Mouse (Mus musculus) bone marrow macrophage, adult 2 months (primary cell): Measurements from ENCODE around the gene Kif1bp. TPM values are rescaled to one million over a fixed set of nuclear protein-coding genes. Genes with fewer than 3 reads are reported as not detected.
"Not testable (repeated sequence)": the region's sequence is repeated elsewhere in the genome, so short reads cannot be mapped to it uniquely, and the experiment has no call there.

Source experiments
- H3K27ac ChIP-seq: 2 replicates; pipeline ENCODE4 v1.5.1; 2012; ENCODE audit warnings: low read depth, low read length; ENCODE audit not compliant: insufficient read depth
- H3K4me1 ChIP-seq: 2 replicates; pipeline ENCODE4 v1.6.1; 2012; ENCODE audit warnings: low read length; ENCODE audit not compliant: control insufficient read depth, insufficient read depth
- H3K4me3 ChIP-seq: 2 replicates; pipeline ENCODE4 v1.5.1; 2012; ENCODE audit warnings: mild to moderate bottlenecking, low read length, moderate library complexity; ENCODE audit not compliant: insufficient read depth
- CTCF ChIP-seq: IDR thresholded peaks from 2 replicates; pipeline ENCODE4 v1.5.1; 2012; ENCODE audit warnings: low read depth, mild to moderate bottlenecking, low read length, moderate library complexity
- POLR2A ChIP-seq: IDR thresholded peaks from 2 replicates; pipeline ENCODE4 v1.6.1; 2012; ENCODE audit warnings: mild to moderate bottlenecking, low read depth, low read length, borderline replicate concordance
- polyA plus RNA-seq: library from polyadenylated mRNA; stranded (reverse); fragments of >200 nt; gene quantifications from 2 replicates; pipeline ENCODE4 v1.2.4, GENCODE M21; 2012; ENCODE audit not compliant: missing spikeins, insufficient read depth, insufficient read length

Kif1bp gene
- polyA plus RNA-seq: 36.9 and 40.0 TPM in 2 replicates

GRCm38 (mm10) chr10:62578338-62579100 is at the start of gene Kif1bp:
TSS of gene Kif1bp (minus strand) at chr10:62578457.
- Histone ChIP-seq H3K4me1 (peaks cover 5% of the 10 kb centered on the region), H3K27ac (peak within 1 kb of the TSS; percentile 40; the same call in 1 of the 2 replicates)

GRCm38 (mm10) chr10:62604161-62604560 is 25.9 kb upstream of the Kif1bp start:
- TF ChIP-seq CTCF (no peak), POLR2A (no peak)
- H3K4me1 ChIP-seq: peaks cover 8% of the 10 kb centered on the region
- H3K4me3 ChIP-seq: no peak overlapping the region
- no peak overlapping the region for H3K27ac ChIP-seq

More at GRCm38 (mm10) chr10:62578338-62579100, at the start of gene Kif1bp:
- TF ChIP-seq CTCF (no peak), POLR2A (no peak)
- peak within 1 kb of the TSS; percentile 89 for H3K4me3 ChIP-seq

GRCm38 (mm10) chr10:62603233-62604030 is 25.2 kb upstream of the Kif1bp start:
- no peak for TF ChIP-seq CTCF
- no peak for TF ChIP-seq POLR2A
- H3K27ac ChIP-seq: no peak overlapping the region
- H3K4me1 ChIP-seq: peaks cover 8% of the 10 kb centered on the region
- no peak overlapping the region for H3K4me3 ChIP-seq

DNA sequence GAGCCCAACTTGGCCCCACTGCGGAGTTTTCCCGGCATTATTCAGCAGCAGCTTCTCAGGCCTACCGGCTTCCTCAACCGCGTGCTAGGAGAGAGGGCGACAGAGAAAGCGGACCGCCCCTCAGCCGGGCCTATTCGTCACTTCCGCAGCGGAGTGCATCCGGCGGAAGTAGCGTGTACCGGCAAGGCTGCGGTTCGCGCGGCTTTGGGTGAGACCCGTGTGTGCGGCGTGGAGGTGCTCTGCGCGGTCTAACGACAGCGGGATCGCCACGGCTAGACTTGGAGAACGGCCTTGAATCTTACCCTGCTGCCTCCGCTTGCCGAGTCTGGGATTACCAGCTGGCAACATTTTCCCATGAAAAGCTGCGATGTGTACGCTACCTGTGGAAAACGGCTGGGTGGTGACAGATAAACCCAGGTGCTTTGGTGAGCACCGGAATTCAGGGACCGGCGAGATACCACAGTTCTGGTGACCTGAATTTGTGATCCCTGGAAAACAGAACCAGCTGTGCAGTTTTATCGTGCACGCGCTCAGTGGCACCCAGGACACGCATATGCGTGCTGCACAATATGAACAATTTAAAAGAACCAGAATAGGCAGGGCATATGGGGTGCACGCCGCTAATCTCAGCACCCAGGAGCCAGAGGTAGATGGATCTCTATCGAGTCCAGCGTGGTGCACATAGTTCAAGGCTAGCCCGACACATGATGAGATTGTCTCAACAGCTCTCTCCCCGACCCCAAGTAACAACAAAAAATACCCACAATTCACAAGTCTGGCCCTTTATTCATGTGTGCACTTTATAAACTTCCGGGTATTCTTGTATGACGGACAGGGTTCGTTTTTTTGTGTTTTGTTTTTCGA is 24.2 kb upstream of the Kif1bp start, which contains the start of gene Ddx21:
Gene Ddx21, minus strand, starts transcription at position 105 of the 864 bp plus-strand sequence.
- Histone ChIP-seq H3K4me3 (peak within 1 kb of the TSS; percentile 95), H3K4me1 (peaks cover 10% of the 10 kb centered on the region), H3K27ac (peak within 1 kb of the TSS; percentile 82)
- TF ChIP-seq POLR2A (no peak), CTCF (no peak)

- H3K27ac ChIP-seq: peak overlapping the region; percentile 82
- H3K4me3 ChIP-seq: peak overlapping the region; percentile 95
- peaks cover 10% of the 10 kb centered on the region for H3K4me1 ChIP-seq
- TF ChIP-seq CTCF (no peak), POLR2A (no peak)
Observed at GRCm38 (mm10) chr10:62601833-62602176, 23.5 kb upstream of the Kif1bp start.

- TF ChIP-seq CTCF: no peak
- TF ChIP-seq POLR2A: no peak
- H3K4me1 ChIP-seq: peaks cover 13% of the 10 kb centered on the region
- H3K4me3 ChIP-seq: peak overlapping the region; percentile 95
- peak overlapping the region; percentile 35; the same call in 1 of the 2 replicates for H3K27ac ChIP-seq
Observed at GRCm38 (mm10) chr10:62601053-62601791, 23.0 kb upstream of the Kif1bp start.

- Histone ChIP-seq H3K4me3 (0 out of 2 replicates have a peak overlapping the region, but pooled peaks have one; percentile 17), H3K27ac (no peak overlapping the region; the same call in 1 of the 2 replicates), H3K4me1 (peaks cover 13% of the 10 kb centered on the region)
- TF ChIP-seq POLR2A (no peak), CTCF (no peak)
Observed at GRCm38 (mm10) chr10:62600056-62600455, 21.8 kb upstream of the Kif1bp start.

GRCm38 (mm10) chr10:62599311-62599710 is 21.1 kb upstream of the Kif1bp start:
- H3K27ac ChIP-seq, H3K4me3 ChIP-seq: not testable (repeated sequence)
- H3K4me1 ChIP-seq: peaks cover 13% of the 10 kb centered on the region

GRCm38 (mm10) chr10:62592496-62592895 is 14.2 kb upstream of the Kif1bp start:
- Histone ChIP-seq H3K27ac (no peak overlapping the region), H3K4me1 (peaks cover 3% of the 10 kb centered on the region), H3K4me3 (no peak overlapping the region)
- no peak for TF ChIP-seq POLR2A
